Mouse (Mus musculus) ovary, postnatal 10 days (tissue): ENCODE results near the gene AL731706.1.

ENCODE experiments used
- DNase-seq: peaks from one replicate; pipeline ENCODE4 v3.0.0; 2022; ENCODE audit warnings: low spot score

Gene AL731706.1

GRCm38 (mm10) chr2:136835882-136836281, 55.3 kb downstream of the AL731706.1 start:
- no peak for DNase-seq

GRCm38 (mm10) chr2:136834715-136835075, 56.5 kb downstream of the AL731706.1 start:
- no peak for DNase-seq

- DNase-seq, result no peak
Observed at GRCm38 (mm10) chr2:136833976-136834714, 57.0 kb downstream of the AL731706.1 start.

GRCm38 (mm10) chr2:136832936-136833335, 58.3 kb downstream of the AL731706.1 start:
- DNase-seq, result no peak
